In genomic region chr13:46451548-46451947, GRCm38 (mm10) we compare ENCODE assay signal across 24 mouse cellular contexts. TPM values are rescaled to one million over a fixed set of nuclear protein-coding genes. Genes with fewer than 3 reads are reported as not detected.
DNase-seq lines count a peak whose midpoint lies in the region; ATAC-seq and TF ChIP-seq lines count a peak whose summit lies in the region.
"Had no signal": no experiment of that assay in that cellular context is flagged by ENCODE, and none has a peak within 500 bp of the region (broad histone marks: within the 10 kb centered on the region; RNA-seq: fewer than 3 reads in every experiment).

No protein-coding gene starts in this region.

- TF ChIP-seq EP300 in heart, adult 2 months (IDR thresholded peaks at IDR 0.05; ENCODE audit: insufficient read depth, low read depth, low read length): no peak

- no peaks in the 10 kb centered on the region for H3K9me3 ChIP-seq in forebrain, postnatal 0 days (ENCODE audit: low read length)
- H3K9me3 ChIP-seq in forebrain, embryonic 10.5 days: no peaks in the 10 kb centered on the region
- peaks cover 3% of the 10 kb centered on the region; the same call in 1 of the 2 replicates for H3K9me3 ChIP-seq in megakaryocyte, embryonic 14.5 days
- no peaks in the 10 kb centered on the region for H3K9me3 ChIP-seq in lung, embryonic 16.5 days (ENCODE audit: control insufficient read depth, low read length)
- H3K9me3 ChIP-seq: embryonic facial prominence, embryonic 12.5 days; forebrain, embryonic 12.5 days; G1E; hindbrain, embryonic 12.5 days had no signal

- intact Hi-C loops in left cerebral cortex, postnatal 25 days (cut with DNase I): no loop called here
- intact Hi-C loops in heart, adult 2 months (cut with DNase I): no loop called here

- TF ChIP-seq CTCF in forebrain, postnatal 0 days (IDR thresholded peaks at IDR 0.05; ENCODE audit: low read depth): no peak
- no peak for TF ChIP-seq CTCF in heart, adult 2 months (IDR thresholded peaks at IDR 0.05)

- TF ChIP-seq POLR2A in heart, adult 2 months (IDR thresholded peaks at IDR 0.05; ENCODE audit: insufficient read depth, low read depth, low read length): no peak

- H3K79me2 ChIP-seq in heart, adult 2 months (replicated peaks; ENCODE audit: control insufficient read depth, insufficient read depth, low read length): no peaks in the 10 kb centered on the region

- WGBS in forebrain, postnatal 0 days: 51% methylated on average over 3 of the region's 3 CpGs
- 84% methylated on average over 3 of the region's 3 CpGs for WGBS in forebrain, embryonic 10.5 days
- 46% methylated on average over 3 of the region's 3 CpGs for WGBS in lung, embryonic 16.5 days
- 65% methylated on average over 3 of the region's 3 CpGs for whole genome bisulfite sequencing in heart, adult 2 months

- H3K4me2 ChIP-seq in forebrain, postnatal 0 days (ENCODE audit: low read depth): no peak overlapping the region
- H3K4me2 ChIP-seq in lung, embryonic 16.5 days (ENCODE audit: low read depth, low read length): no peak overlapping the region
- H3K4me2 ChIP-seq: embryonic facial prominence, embryonic 12.5 days; forebrain, embryonic 12.5 days; hindbrain, embryonic 12.5 days had no signal

- peak; percentile 51 for DNase-seq in forebrain, postnatal 0 days
- DNase-seq in forebrain, embryonic 10.5 days (ENCODE audit: extremely low spot score, low spot score): no peak
- peak; percentile 25 for DNase-seq in lung, postnatal 36 days
- DNase-seq in left cerebral cortex, postnatal 25 days (ENCODE audit: low spot score in 2 of 2): no peak
- no peak for DNase-seq in heart, adult 2 months
- DNase-seq: adrenal gland, postnatal 10 days; B cell, adult 2 months; cerebellum, adult 11 months; cerebellum, adult 9-10 months; cerebellum, postnatal 25 days; gastrocnemius, adult 2 months; gastrocnemius, postnatal 25 days; heart, postnatal 10 days; heart, postnatal 4 days had no signal

- H3K9ac ChIP-seq in forebrain, postnatal 0 days: no peak overlapping the region
- no peak overlapping the region for H3K9ac ChIP-seq in lung, embryonic 16.5 days (ENCODE audit: low read length)
- H3K9ac ChIP-seq in heart, adult 2 months (ENCODE audit: low read depth, low read length): no peak overlapping the region
- H3K9ac ChIP-seq: embryonic facial prominence, embryonic 12.5 days; forebrain, embryonic 12.5 days; hindbrain, embryonic 12.5 days had no signal

- no peaks in the 10 kb centered on the region for H3K27me3 ChIP-seq in forebrain, postnatal 0 days (ENCODE audit: insufficient read depth, low read length)
- no peaks in the 10 kb centered on the region for H3K27me3 ChIP-seq in forebrain, embryonic 10.5 days (ENCODE audit: poor library complexity, severe bottlenecking)
- peaks cover 3% of the 10 kb centered on the region for H3K27me3 ChIP-seq in megakaryocyte, embryonic 14.5 days (replicated peaks)
- no peaks in the 10 kb centered on the region for H3K27me3 ChIP-seq in lung, embryonic 16.5 days (ENCODE audit: control insufficient read depth, insufficient read depth, low read depth, low read length)
- H3K27me3 ChIP-seq in heart, adult 2 months (ENCODE audit: control insufficient read depth, insufficient read depth, low read length): no peaks in the 10 kb centered on the region
- H3K27me3 ChIP-seq: embryonic facial prominence, embryonic 12.5 days; forebrain, embryonic 12.5 days; hindbrain, embryonic 12.5 days had no signal

- H3K27ac ChIP-seq in forebrain, postnatal 0 days (ENCODE audit: low read depth, low read length): 0 out of 2 replicates have a peak overlapping the region, but pooled peaks have one; percentile 9
- H3K27ac ChIP-seq in forebrain, embryonic 10.5 days: no peak overlapping the region
- H3K27ac ChIP-seq in lung, embryonic 16.5 days (ENCODE audit: low read length): peak overlapping the region; percentile 42; the same call in 1 of the 2 replicates
- no peak overlapping the region for H3K27ac ChIP-seq in heart, adult 2 months
- H3K27ac ChIP-seq: embryonic facial prominence, embryonic 12.5 days; forebrain, embryonic 12.5 days; gastrocnemius, adult 2 months; hindbrain, embryonic 12.5 days had no signal

- no peaks in the 10 kb centered on the region for H3K36me3 ChIP-seq in forebrain, postnatal 0 days (ENCODE audit: insufficient read depth)
- no peaks in the 10 kb centered on the region for H3K36me3 ChIP-seq in forebrain, embryonic 10.5 days (replicated peaks)
- no peaks in the 10 kb centered on the region for H3K36me3 ChIP-seq in megakaryocyte, embryonic 14.5 days (replicated peaks; ENCODE audit: low read length)
- no peaks in the 10 kb centered on the region for H3K36me3 ChIP-seq in lung, embryonic 16.5 days (ENCODE audit: control insufficient read depth, insufficient read depth, low read length)
- H3K36me3 ChIP-seq in heart, adult 2 months (ENCODE audit: control insufficient read depth, insufficient read depth, low read length): no peaks in the 10 kb centered on the region
- H3K36me3 ChIP-seq: embryonic facial prominence, embryonic 12.5 days; forebrain, embryonic 12.5 days; G1E; hindbrain, embryonic 12.5 days had no signal

- no peak overlapping the region for H3K4me3 ChIP-seq in forebrain, postnatal 0 days (ENCODE audit: low read depth, low read length)
- H3K4me3 ChIP-seq in forebrain, embryonic 10.5 days: no peak overlapping the region
- H3K4me3 ChIP-seq in megakaryocyte, embryonic 14.5 days (replicated peaks): peak overlapping the region; percentile 21
- no peak overlapping the region for H3K4me3 ChIP-seq in lung, embryonic 16.5 days (ENCODE audit: low read length)
- H3K4me3 ChIP-seq in heart, adult 2 months: no peak overlapping the region
- H3K4me3 ChIP-seq: embryonic facial prominence, embryonic 12.5 days; forebrain, embryonic 12.5 days; gastrocnemius, adult 2 months; hindbrain, embryonic 12.5 days had no signal

- ATAC-seq in forebrain, postnatal 0 days: peak; percentile 59
- no peak for ATAC-seq in megakaryocyte, adult 5-6 weeks (ENCODE audit: poor library complexity, severe bottlenecking)
- peak; percentile 59; the same call in 1 of the 2 replicates for ATAC-seq in lung, embryonic 16.5 days (ENCODE audit: low read depth)
- ATAC-seq: CD4-positive, CD25-positive, alpha-beta regulatory T cell, adult 4 months; forebrain, embryonic 16.5 days had no signal

- H3K4me1 ChIP-seq in forebrain, postnatal 0 days (ENCODE audit: insufficient read depth): no peaks in the 10 kb centered on the region
- no peaks in the 10 kb centered on the region for H3K4me1 ChIP-seq in forebrain, embryonic 10.5 days
- peaks cover 9% of the 10 kb centered on the region; the same call in 1 of the 2 replicates for H3K4me1 ChIP-seq in megakaryocyte, embryonic 14.5 days
- no peaks in the 10 kb centered on the region for H3K4me1 ChIP-seq in lung, embryonic 16.5 days (replicated peaks; ENCODE audit: control insufficient read depth, insufficient read depth, low read length)
- no peaks in the 10 kb centered on the region for H3K4me1 ChIP-seq in heart, adult 2 months (ENCODE audit: control insufficient read depth, insufficient read depth, low read length)
- H3K4me1 ChIP-seq: embryonic facial prominence, embryonic 12.5 days; forebrain, embryonic 12.5 days; hindbrain, embryonic 12.5 days had no signal

RNA-seq across cellular contexts. Expression of gene Rbm24, which starts 33.3 kb away (rescaled TPM):
- 29.8 and 32.6 TPM in 2 replicates for total RNA-seq in forebrain, postnatal 0 days (2014; rRNA removed)
- polyA plus RNA-seq in forebrain, postnatal 0 days (2015; fragmentation: Nextera tagmentation; extraction: Ambion mirVana): 5.6 and 5.7 TPM in 2 replicates
- 1.4 and 1.5 TPM in 2 replicates for polyA plus RNA-seq in forebrain, embryonic 10.5 days (2016; fragmentation: Nextera tagmentation; extraction: Ambion mirVana)
- not detected in 2 replicates for polyA plus RNA-seq in megakaryocyte, embryonic 14.5 days (2012; ENCODE audit: insufficient read depth, low replicate concordance)
- total RNA-seq in megakaryocyte, adult 5-6 weeks (2015): not detected in 2 replicates
- not detected in 2 replicates for total RNA-seq in megakaryocyte, adult 5-6 weeks (2017)
- polyA plus RNA-seq in lung, embryonic 16.5 days (2015; fragmentation: Nextera tagmentation; extraction: Ambion mirVana): 2.6 and 3.2 TPM in 2 replicates
- 10 to 100 TPM; 26.5 to 26.8 TPM for total RNA-seq in left cerebral cortex, postnatal 25 days (2021)
- total RNA-seq in heart, adult 2 months (2021): 100 to 1,000 TPM; 176 to 182 TPM
- polyA plus RNA-seq in heart, adult 2 months (2012; rRNA removed): 225 and 252 TPM in 2 replicates
- total RNA-seq: granulocyte monocyte progenitor cell, adult 5-6 weeks had no signal
- polyA plus RNA-seq: G1E had no signal

RNA-seq across cellular contexts. Expression of gene Cap2, which starts 50.1 kb away (rescaled TPM):
- total RNA-seq in forebrain, postnatal 0 days (2014; rRNA removed): 16.5 and 19.7 TPM in 2 replicates
- 9.9 and 14.6 TPM in 2 replicates for polyA plus RNA-seq in forebrain, postnatal 0 days (2015; fragmentation: Nextera tagmentation; extraction: Ambion mirVana)
- polyA plus RNA-seq in forebrain, embryonic 10.5 days (2016; fragmentation: Nextera tagmentation; extraction: Ambion mirVana): 7.0 and 7.3 TPM in 2 replicates
- polyA plus RNA-seq in megakaryocyte, embryonic 14.5 days (2012; ENCODE audit: insufficient read depth, low replicate concordance): 1.5 TPM in 1 of 2 replicates, not detected in the other
- total RNA-seq in megakaryocyte, adult 5-6 weeks (2015): not detected in 2 replicates
- not detected in 2 replicates for total RNA-seq in megakaryocyte, adult 5-6 weeks (2017)
- 9.0 and 11.8 TPM in 2 replicates for polyA plus RNA-seq in lung, embryonic 16.5 days (2015; fragmentation: Nextera tagmentation; extraction: Ambion mirVana)
- 100 to 1,000 TPM; 252 to 280 TPM for total RNA-seq in left cerebral cortex, postnatal 25 days (2021)
- 100 to 1,000 TPM; 135 to 147 TPM for total RNA-seq in heart, adult 2 months (2021)
- 115 and 143 TPM in 2 replicates for polyA plus RNA-seq in heart, adult 2 months (2012; rRNA removed)
- total RNA-seq: granulocyte monocyte progenitor cell, adult 5-6 weeks had no signal
- polyA plus RNA-seq: G1E had no signal

Comparison
In these comparisons a context has a peak if more than half of its experiments do, and no peak if none do; other contexts are left out.
1. DNase-seq: peak in forebrain, postnatal 0 days (single experiment) and lung, postnatal 36 days (single experiment); none in forebrain, embryonic 10.5 days (single experiment), left cerebral cortex, postnatal 25 days (0 of 2) and heart, adult 2 months (0 of 2).
2. H3K27ac ChIP-seq: peak in forebrain, postnatal 0 days (single experiment) and lung, embryonic 16.5 days (single experiment); none in forebrain, embryonic 10.5 days (single experiment) and heart, adult 2 months (single experiment).
3. RNA of gene Rbm24, which starts 33.3 kb away (polyA plus RNA-seq): 225 to 252 TPM in heart, adult 2 months; 5.6 to 5.7 TPM in forebrain, postnatal 0 days, 2.6 to 3.2 TPM in lung, embryonic 16.5 days, 1.4 to 1.5 TPM in forebrain, embryonic 10.5 days and not detected in megakaryocyte, embryonic 14.5 days; every median in the first group is over 10 times any median in the second.